Mouse (Mus musculus) adrenal gland, adult 10 weeks (tissue): ENCODE measurements around the gene Dip2c. TPM values are rescaled to one million over a fixed set of nuclear protein-coding genes. Genes with fewer than 3 reads are reported as not detected.

Source experiments
- polyA plus RNA-seq: library from polyadenylated mRNA; stranded (reverse); fragments of 350-450 nt; fragmentation: Illumina TruSeq; extraction: RNeasy Lipid Tissue Mini Kit (QIAGEN cat#74804); gene quantifications from one replicate; pipeline ENCODE4 v1.2.3, GENCODE M21; 2014; ENCODE audit warnings: low read depth, low replicate concordance

Gene Dip2c
- polyA plus RNA-seq: 21.1 TPM

DNA sequence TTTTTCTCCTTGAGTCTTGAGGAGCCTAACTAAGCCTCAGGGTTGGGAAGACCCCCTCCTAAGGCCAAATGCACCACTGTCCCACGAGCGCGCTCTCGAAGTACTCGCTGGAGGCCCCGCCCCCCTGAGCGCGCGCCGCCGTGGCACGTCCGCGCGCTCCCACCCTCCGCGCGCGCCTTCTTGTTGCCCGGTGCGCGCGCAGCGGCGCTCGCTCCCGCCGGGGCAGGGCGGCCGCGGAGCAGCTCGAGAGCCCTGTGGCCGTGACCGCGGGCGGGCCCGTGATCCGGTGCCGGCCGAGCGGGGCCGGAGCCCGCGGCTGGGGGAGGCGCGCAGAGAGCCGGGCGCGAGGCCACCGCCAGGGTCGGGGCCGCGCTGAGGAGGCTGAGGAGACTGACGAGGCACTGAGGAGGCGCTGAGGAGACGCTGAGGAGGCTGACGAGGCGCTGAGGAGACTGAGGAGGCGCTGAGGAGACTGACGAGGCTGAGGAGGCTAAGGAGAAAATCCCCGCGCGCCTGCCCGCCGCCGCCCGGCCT lies at the start of gene Dip2c:
Gene Dip2c (plus strand): TSS at position 207 of the 534 bp plus-strand sequence.

Other genes with a start within 250 kb of the Dip2c start
- gene Larp4b, start 182.6 kb upstream of the Dip2c start, polyA plus RNA-seq: 83.5 TPM